Mouse (Mus musculus): ENCODE results near the gene Zfp128.
"Not testable (repeated sequence)": the region's sequence is repeated elsewhere in the genome, so short reads cannot be mapped to it uniquely, and the experiment has no call there.

Gene Zfp128

GRCm38 (mm10) chr7:12880911-12881660 is at the start of gene Zfp128:
TSS of gene Zfp128 (plus strand) at chr7:12881177.
- DNase-seq = peak; percentile 94 to 98

GRCm38 (mm10) chr7:12834162-12835120 is 46.5 kb upstream of the Zfp128 start, which contains the start of gene Zfp110:
TSS of gene Zfp110 (plus strand) at chr7:12834761.
- DNase-seq = peak; percentile 90 to 91

GRCm38 (mm10) chr7:12835193-12835671 is 45.7 kb upstream of the Zfp128 start:
- peak; percentile 12 to 34 for DNase-seq

- no peak for DNase-seq
Observed at GRCm38 (mm10) chr7:12835779-12836178, 45.2 kb upstream of the Zfp128 start.

- DNase-seq = no peak
Observed at GRCm38 (mm10) chr7:12874301-12874700, 6.7 kb upstream of the Zfp128 start.

GRCm38 (mm10) chr7:12880036-12880435 is 941 bp upstream of the Zfp128 start:
- DNase-seq = no peak

- peak; percentile 18 to 27 for DNase-seq
Observed at GRCm38 (mm10) chr7:12880497-12880896, 480 bp upstream of the Zfp128 start.

GRCm38 (mm10) chr7:12886563-12887266 is 5.7 kb downstream of the Zfp128 start:
- no peak for DNase-seq

- no peak for DNase-seq
Observed at GRCm38 (mm10) chr7:12887585-12887984, 6.6 kb downstream of the Zfp128 start.

GRCm38 (mm10) chr7:12890928-12891327 is 10.0 kb downstream of the Zfp128 start:
- no peak for DNase-seq

GRCm38 (mm10) chr7:12891334-12891733 is 10.4 kb downstream of the Zfp128 start:
- DNase-seq = no peak

- DNase-seq = peak; percentile 91 to 98
Observed at GRCm38 (mm10) chr7:12897655-12898410, 16.9 kb downstream of the Zfp128 start, which contains the start of gene Zscan22. TSS of gene Zscan22 (plus strand) at chr7:12897815.

GRCm38 (mm10) chr7:12901517-12901916 is 20.5 kb downstream of the Zfp128 start:
- DNase-seq = no peak

- no peak for DNase-seq
Observed at GRCm38 (mm10) chr7:12903623-12904022, 22.6 kb downstream of the Zfp128 start.

- DNase-seq = no peak
Observed at GRCm38 (mm10) chr7:12905146-12905545, 24.2 kb downstream of the Zfp128 start.

- DNase-seq = peak; percentile 85
Observed at GRCm38 (mm10) chr7:12909498-12909962, 28.6 kb downstream of the Zfp128 start.

GRCm38 (mm10) chr7:12910181-12910668 is 29.2 kb downstream of the Zfp128 start:
- peak; percentile 68 to 70 for DNase-seq

- no peak for DNase-seq
Observed at GRCm38 (mm10) chr7:12913556-12913955, 32.6 kb downstream of the Zfp128 start.

GRCm38 (mm10) chr7:12920495-12920894 is 39.5 kb downstream of the Zfp128 start:
- DNase-seq = not testable (repeated sequence)

GRCm38 (mm10) chr7:12921318-12921704 is 40.3 kb downstream of the Zfp128 start:
- DNase-seq = no peak

GRCm38 (mm10) chr7:12921705-12922465 is 40.9 kb downstream of the Zfp128 start, which contains the start of gene Rps5:
TSS of gene Rps5 (plus strand) at chr7:12922290.
- DNase-seq = peak; percentile 98 to 99

All from cerebellum, adult 18-20 months (tissue).